Mouse (Mus musculus) bone marrow macrophage, adult 2 months (primary cell): ENCODE measurements around the gene Lrrc8b.

Experiments
- CTCF ChIP-seq: IDR thresholded peaks from 2 replicates; pipeline ENCODE4 v1.5.1; 2012; ENCODE audit warnings: low read depth, mild to moderate bottlenecking, low read length, moderate library complexity
- POLR2A ChIP-seq: IDR thresholded peaks from 2 replicates; pipeline ENCODE4 v1.6.1; 2012; ENCODE audit warnings: mild to moderate bottlenecking, low read depth, low read length, borderline replicate concordance

DNA sequence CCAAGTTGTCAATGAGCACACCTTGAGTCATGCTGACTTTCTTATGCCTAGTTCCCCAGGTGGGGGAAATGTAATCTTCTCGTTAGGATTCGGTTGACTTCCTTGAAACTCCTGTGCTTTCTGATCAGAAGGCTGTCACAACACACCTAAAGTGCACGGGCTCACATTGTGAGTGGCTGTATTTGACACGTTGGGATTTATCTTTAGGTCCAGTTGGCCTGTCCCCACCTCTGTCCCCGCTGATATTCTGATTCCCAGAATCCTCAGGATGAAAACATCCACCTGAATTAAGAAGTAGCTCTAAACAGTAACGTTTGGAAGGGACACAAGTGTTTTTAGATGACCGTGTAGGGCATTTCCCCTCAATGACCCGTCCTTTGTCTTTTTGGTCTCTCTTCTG lies 1.6 kb downstream of the Lrrc8b start:
- TF ChIP-seq POLR2A (no peak), CTCF (no peak)
